Mouse (Mus musculus) liver, embryonic 12.5 days (tissue): Measurements from ENCODE around the gene Gm4312. TPM values are rescaled to one million over a fixed set of nuclear protein-coding genes. Genes with fewer than 3 reads are reported as not detected.
"Not testable (repeated sequence)": the region's sequence is repeated elsewhere in the genome, so short reads cannot be mapped to it uniquely, and the experiment has no call there.

Source experiments
- ATAC-seq: fragments of 200-750 bp; cut with Nextera tagmentation; 2 replicates; pipeline ENCODE4 v1.8.0; 2017; ENCODE audit warnings: moderate number of reproducible peaks, mild to moderate bottlenecking, moderate library complexity
- H3K27ac ChIP-seq: fragments of 300-500 bp; sonication (generic); 2 replicates; pipeline ENCODE4 v1.5.1; 2016; ENCODE audit warnings: mild to moderate bottlenecking
- H3K27me3 ChIP-seq: fragments of 300-500 bp; sonication (generic); replicated peaks from 2 replicates; pipeline ENCODE4 v1.6.1; 2016; ENCODE audit warnings: mild to moderate bottlenecking, moderate library complexity
- H3K36me3 ChIP-seq: fragments of 300-500 bp; sonication (generic); 2 replicates; pipeline ENCODE4 v1.6.1; 2016; ENCODE audit warnings: mild to moderate bottlenecking, moderate library complexity
- H3K4me1 ChIP-seq: fragments of 300-500 bp; sonication (generic); 2 replicates; pipeline ENCODE4 v1.6.1; 2016
- H3K4me2 ChIP-seq: fragments of 300-500 bp; sonication (generic); 2 replicates; pipeline ENCODE4 v1.6.1; 2016; ENCODE audit warnings: mild to moderate bottlenecking, moderate library complexity
- H3K4me3 ChIP-seq: fragments of 300-500 bp; sonication (generic); 2 replicates; pipeline ENCODE4 v1.5.1; 2016; ENCODE audit warnings: mild to moderate bottlenecking, moderate library complexity
- H3K9ac ChIP-seq: fragments of 300-500 bp; sonication (generic); 2 replicates; pipeline ENCODE4 v1.6.1; 2016; ENCODE audit warnings: mild to moderate bottlenecking, moderate library complexity
- H3K9me3 ChIP-seq: fragments of 300-500 bp; sonication (generic); replicated peaks from 2 replicates; pipeline ENCODE4 v1.6.1; 2016; ENCODE audit warnings: mild to moderate bottlenecking, moderate library complexity
- WGBS: fragments of 180-500 bp; shearing (Covaris S2); methylation state at CpG from one replicate; pipeline ENCODE4 v1.1.7; 2016; ENCODE audit not compliant: insufficient replicate concordance; 5-methylcytosine and 5-hydroxymethylcytosine counted together
- polyA plus RNA-seq: library from polyadenylated mRNA; unstranded; fragments of >200 nt; fragmentation: Nextera tagmentation; extraction: Ambion mirVana; gene quantifications from 2 replicates; pipeline ENCODE4 v1.2.1, GENCODE M21; 2016

Gm4312 gene
- polyA plus RNA-seq = not detected in 2 replicates

GRCm38 (mm10) chr10:100382460-100382859 is at the start of gene Gm4312:
Gm4312 (minus strand) TSS chr10:100382560.
- WGBS = no CpG with 5 or more reads among the region's 2 CpGs

GRCm38 (mm10) chr10:100427592-100427991 is 45.2 kb upstream of the Gm4312 start:
- Histone ChIP-seq H3K4me1 (no peaks in the 10 kb centered on the region), H3K9ac (no peak overlapping the region), H3K36me3 (no peaks in the 10 kb centered on the region), H3K4me3 (no peak overlapping the region), H3K4me2 (no peak overlapping the region), H3K27ac (no peak overlapping the region), H3K9me3 (no peaks in the 10 kb centered on the region), H3K27me3 (no peaks in the 10 kb centered on the region)
- 58% methylated on average over 2 of the region's 2 CpGs for WGBS
- ATAC-seq = no peak

More at GRCm38 (mm10) chr10:100382460-100382859, at the start of gene Gm4312:
- H3K36me3 ChIP-seq, H3K27ac ChIP-seq, H3K9me3 ChIP-seq, H3K4me3 ChIP-seq, H3K9ac ChIP-seq, H3K4me1 ChIP-seq, H3K27me3 ChIP-seq, ATAC-seq, H3K4me2 ChIP-seq: not testable (repeated sequence)

GRCm38 (mm10) chr10:100415566-100415965 is 33.2 kb upstream of the Gm4312 start:
- no peak for ATAC-seq
- no peak overlapping the region for H3K4me2 ChIP-seq
- H3K4me1 ChIP-seq = no peaks in the 10 kb centered on the region
- 69% methylated on average over 7 of the region's 7 CpGs for whole genome bisulfite sequencing
- no peaks in the 10 kb centered on the region for H3K9me3 ChIP-seq
- no peak overlapping the region for H3K27ac ChIP-seq
- H3K27me3 ChIP-seq = no peaks in the 10 kb centered on the region
- H3K4me3 ChIP-seq = no peak overlapping the region
- no peak overlapping the region for H3K9ac ChIP-seq
- no peaks in the 10 kb centered on the region for H3K36me3 ChIP-seq

- WGBS = 58% methylated on average over 6 of the region's 6 CpGs
- H3K27me3 ChIP-seq, H3K27ac ChIP-seq, ATAC-seq, H3K36me3 ChIP-seq, H3K4me3 ChIP-seq, H3K9ac ChIP-seq, H3K4me1 ChIP-seq, H3K4me2 ChIP-seq, H3K9me3 ChIP-seq: not testable (repeated sequence)
Observed at GRCm38 (mm10) chr10:100402301-100402700, 19.9 kb upstream of the Gm4312 start.

- WGBS = no CpG with 5 or more reads among the region's 3 CpGs
- not testable (repeated sequence) for H3K27ac ChIP-seq, H3K9ac ChIP-seq, H3K36me3 ChIP-seq, H3K9me3 ChIP-seq, H3K27me3 ChIP-seq, H3K4me3 ChIP-seq, H3K4me1 ChIP-seq, ATAC-seq, H3K4me2 ChIP-seq
Observed at GRCm38 (mm10) chr10:100361038-100361437, 21.3 kb downstream of the Gm4312 start, which contains the start of gene Gm4307. Gm4307 (plus strand) TSS chr10:100361338.

GRCm38 (mm10) chr10:100356841-100357240 is 25.5 kb downstream of the Gm4312 start:
- H3K9ac ChIP-seq, H3K27me3 ChIP-seq, ATAC-seq, H3K9me3 ChIP-seq, H3K27ac ChIP-seq, H3K4me1 ChIP-seq, H3K4me3 ChIP-seq, H3K36me3 ChIP-seq, H3K4me2 ChIP-seq: not testable (repeated sequence)
- 48% methylated on average over 2 of the region's 2 CpGs for WGBS

- H3K36me3 ChIP-seq, H3K9ac ChIP-seq, ATAC-seq, H3K27ac ChIP-seq, H3K4me2 ChIP-seq, H3K9me3 ChIP-seq, H3K4me3 ChIP-seq, H3K27me3 ChIP-seq, H3K4me1 ChIP-seq: not testable (repeated sequence)
- WGBS = no CpG with 5 or more reads among the region's 3 CpGs
Observed at GRCm38 (mm10) chr10:100350793-100351192, 31.6 kb downstream of the Gm4312 start, which contains the start of gene Gm4305. Gm4305 (plus strand) TSS chr10:100351093.

GRCm38 (mm10) chr10:100345672-100346071 is 36.7 kb downstream of the Gm4312 start, which contains the start of gene Gm4303:
Gm4303 (plus strand) TSS chr10:100345972.
- not testable (repeated sequence) for H3K27ac ChIP-seq, H3K9me3 ChIP-seq, H3K4me3 ChIP-seq, H3K27me3 ChIP-seq, H3K9ac ChIP-seq, H3K36me3 ChIP-seq, H3K4me2 ChIP-seq, ATAC-seq, H3K4me1 ChIP-seq
- no CpG with 5 or more reads among the region's 3 CpGs for WGBS

- not testable (repeated sequence) for H3K9me3 ChIP-seq, ATAC-seq, H3K36me3 ChIP-seq, H3K4me3 ChIP-seq, H3K27me3 ChIP-seq, H3K4me1 ChIP-seq, H3K9ac ChIP-seq, H3K4me2 ChIP-seq, H3K27ac ChIP-seq
- WGBS = no CpG with 5 or more reads among the region's 3 CpGs
Observed at GRCm38 (mm10) chr10:100340536-100340935, 41.8 kb downstream of the Gm4312 start, which contains the start of gene Gm4302. Gm4302 (plus strand) TSS chr10:100340836.

- not testable (repeated sequence) for H3K4me1 ChIP-seq, H3K27ac ChIP-seq, H3K4me2 ChIP-seq, H3K36me3 ChIP-seq, H3K9ac ChIP-seq, H3K4me3 ChIP-seq, ATAC-seq, H3K9me3 ChIP-seq, H3K27me3 ChIP-seq
- no CpG with 5 or more reads among the region's 2 CpGs for WGBS
Observed at GRCm38 (mm10) chr10:100335376-100335775, 47.0 kb downstream of the Gm4312 start, which contains the start of gene Gm4301. Gm4301 (plus strand) TSS chr10:100335676.

Other genes starting within 250 kb of the Gm4312 start
- gene Gm4301, start 46.9 kb downstream of the Gm4312 start, polyA plus RNA-seq = not detected in 2 replicates
- not detected in 2 replicates for gene Gm4302, start 41.7 kb downstream of the Gm4312 start, polyA plus RNA-seq
- not detected in 2 replicates for gene Gm4303, start 36.6 kb downstream of the Gm4312 start, polyA plus RNA-seq
- gene Gm4305, start 31.5 kb downstream of the Gm4312 start, polyA plus RNA-seq = not detected in 2 replicates
- gene Gm4307, start 21.2 kb downstream of the Gm4312 start, polyA plus RNA-seq = not detected in 2 replicates
- 10.5 and 11.8 TPM in 2 replicates for gene Tmtc3, start 104.8 kb upstream of the Gm4312 start, polyA plus RNA-seq
- gene Cep290, start 105.0 kb upstream of the Gm4312 start, polyA plus RNA-seq = 4.2 and 4.8 TPM in 2 replicates
- gene 4930430F08Rik, start 207.9 kb upstream of the Gm4312 start, polyA plus RNA-seq = 13.5 and 15.2 TPM in 2 replicates
- gene 1700017N19Rik, start 207.9 kb upstream of the Gm4312 start, polyA plus RNA-seq = not detected in 2 replicates